Mouse (Mus musculus) myocyte (in vitro differentiated cells): ENCODE results near the gene Rgs14.

Experiments
- CEBPB ChIP-seq: IDR thresholded peaks from 2 replicates; pipeline ENCODE4 v1.6.1; 2011; ENCODE audit warnings: mild to moderate bottlenecking, moderate library complexity; ENCODE audit not compliant: poor library complexity, insufficient read depth, severe bottlenecking
- POLR2A ChIP-seq: IDR thresholded peaks from one replicate; pipeline ENCODE4 v1.6.1; 2011; ENCODE audit warnings: low read depth, mild to moderate bottlenecking, control low read depth, moderate library complexity; ENCODE audit not compliant: insufficient read length
- POLR2AphosphoS2 ChIP-seq: IDR thresholded peaks from one replicate; pipeline ENCODE4 v1.6.1; 2011; ENCODE audit warnings: low read depth, control low read depth; ENCODE audit not compliant: insufficient read length
- TCF12 ChIP-seq: IDR thresholded peaks from one replicate; pipeline ENCODE4 v1.6.1; 2011; ENCODE audit warnings: mild to moderate bottlenecking, control low read depth; ENCODE audit not compliant: poor library complexity, insufficient read depth, severe bottlenecking
- TCF3 ChIP-seq: IDR thresholded peaks from one replicate; pipeline ENCODE4 v1.6.1; 2011; ENCODE audit warnings: low read depth, control low read depth; ENCODE audit not compliant: insufficient read length
- USF1 ChIP-seq: IDR thresholded peaks from one replicate; pipeline ENCODE4 v1.6.1; 2011; ENCODE audit warnings: low read depth, mild to moderate bottlenecking, control low read depth, moderate library complexity

GRCm38 (mm10) chr13:55411826-55412225 lies 42.3 kb downstream of the Rgs14 start:
- TF ChIP-seq USF1, result no peak
- TF ChIP-seq POLR2A, result no peak
- no peak for TF ChIP-seq POLR2AphosphoS2
- no peak for TF ChIP-seq TCF3
- TF ChIP-seq CEBPB, result no peak
- TF ChIP-seq TCF12, result no peak
